Mouse (Mus musculus): ENCODE results near the gene Tnk2. TPM values are rescaled to one million over a fixed set of nuclear protein-coding genes. Genes with fewer than 3 reads are reported as not detected.
A peak's percentile ranks its signal among the peaks of the same experiment; 100 is the strongest.

Tnk2 gene
- polyA plus RNA-seq, 2 experiments, result 3.8 to 15.3 TPM

DNA sequence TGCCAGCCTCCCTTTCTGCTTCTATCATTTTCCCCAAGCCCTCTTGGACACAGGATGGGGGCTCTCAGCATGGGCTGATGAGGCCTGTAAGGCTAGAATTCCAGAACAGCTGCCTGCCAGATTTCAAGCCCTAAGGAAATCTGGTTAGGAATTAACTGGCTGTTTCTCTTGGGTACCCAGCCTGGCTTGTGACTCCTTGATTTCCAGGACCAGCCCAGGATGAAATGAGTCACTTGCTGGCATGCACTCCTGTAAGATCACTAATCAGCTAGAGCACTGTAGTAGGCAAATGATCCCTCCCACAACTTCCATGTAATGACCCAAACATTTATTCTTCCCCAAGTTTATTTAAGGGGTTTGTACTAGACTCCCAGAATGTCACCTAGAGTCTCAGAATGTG, 84.6 kb downstream of the Tnk2 start:
- H3K36me3 ChIP-seq (replicated peaks; ENCODE audit: control insufficient read depth, insufficient read depth, low read depth), result no peaks in the 10 kb centered on the region

GRCm38 (mm10) chr16:32728730-32729129, 85.1 kb downstream of the Tnk2 start:
- ATAC-seq (ENCODE audit: insufficient read depth) (no peak), DNase-seq (ENCODE audit: low read depth in 3 of 3, low spot score in 3 of 3) (peak in 1 of 3 experiments; percentile 10)
- no peak overlapping the region for H3K27ac ChIP-seq
- no peak overlapping the region for H3K9ac ChIP-seq (replicated peaks)
- no peaks in the 10 kb centered on the region; the same call in 1 of the 2 replicates for H3K27me3 ChIP-seq (ENCODE audit: control insufficient read depth, insufficient read depth, low read length)
- 44% methylated on average over 1 of the region's 1 CpGs for WGBS (ENCODE audit: insufficient replicate concordance)
- no peak overlapping the region for H3K4me2 ChIP-seq (ENCODE audit: low read depth)
- H3K36me3 ChIP-seq (replicated peaks; ENCODE audit: control insufficient read depth, insufficient read depth, low read depth), result no peaks in the 10 kb centered on the region
- H3K4me3 ChIP-seq (ENCODE audit: insufficient read depth in 1 of 2, low read depth in 2 of 2, low read length in 2 of 2), result no peak overlapping the region
- no peaks in the 10 kb centered on the region for H3K9me3 ChIP-seq (ENCODE audit: control insufficient read depth, low read length)
- TF ChIP-seq EP300 (IDR thresholded peaks at IDR 0.05; ENCODE audit: low read depth), result no peak
- no peak for TF ChIP-seq CTCF (IDR thresholded peaks at IDR 0.05; ENCODE audit: low read depth)
- H3K4me1 ChIP-seq (replicated peaks; ENCODE audit: control insufficient read depth in 2 of 2, insufficient read depth in 2 of 2, low read length in 1 of 2), result peaks cover 0 to under 1% of the 10 kb centered on the region in 2 experiments; a peak in 2 of 4 replicates

More for the DNA sequence above, 84.6 kb downstream of the Tnk2 start:
- Histone ChIP-seq H3K4me3 (ENCODE audit: insufficient read depth in 1 of 2, low read depth in 2 of 2, low read length in 2 of 2) (no peak overlapping the region), H3K9me3 (ENCODE audit: control insufficient read depth, low read length) (no peaks in the 10 kb centered on the region), H3K27ac (no peak overlapping the region), H3K4me1 (replicated peaks; ENCODE audit: control insufficient read depth in 2 of 2, insufficient read depth in 2 of 2, low read length in 1 of 2) (peaks cover 0 to 5% of the 10 kb centered on the region in 2 experiments; a peak in 2 of 4 replicates), H3K27me3 (ENCODE audit: control insufficient read depth, insufficient read depth, low read length) (no peaks in the 10 kb centered on the region; the same call in 1 of the 2 replicates), H3K9ac (replicated peaks) (no peak overlapping the region), H3K4me2 (ENCODE audit: low read depth) (no peak overlapping the region)
- ATAC-seq (ENCODE audit: insufficient read depth) (no peak), DNase-seq (ENCODE audit: low read depth in 3 of 3, low spot score in 3 of 3) (no peak)
- TF ChIP-seq CTCF (IDR thresholded peaks at IDR 0.05; ENCODE audit: low read depth) (no peak), EP300 (IDR thresholded peaks at IDR 0.05; ENCODE audit: low read depth) (no peak)

Other genes starting within 250 kb of the Tnk2 start
- 0.04 TPM in 1 of 2 replicates, not detected in the other for gene Tm4sf19, start 243.4 kb upstream of the Tnk2 start, polyA plus RNA-seq (2012; rRNA removed)
- gene Tm4sf19, start 243.4 kb upstream of the Tnk2 start, polyA plus RNA-seq (2014; fragmentation: Nextera tagmentation; extraction: Ambion mirVana), result not detected in 2 replicates
- 2.1 and 3.1 TPM in 2 replicates for gene Tctex1d2, start 224.2 kb upstream of the Tnk2 start, polyA plus RNA-seq (2012; rRNA removed)
- gene Tctex1d2, start 224.2 kb upstream of the Tnk2 start, polyA plus RNA-seq (2014; fragmentation: Nextera tagmentation; extraction: Ambion mirVana), result 6.4 and 7.2 TPM in 2 replicates
- gene Pcyt1a, start 213.0 kb upstream of the Tnk2 start, polyA plus RNA-seq (2012; rRNA removed), result 12.8 and 16.3 TPM in 2 replicates
- 40.3 and 41.6 TPM in 2 replicates for gene Pcyt1a, start 213.0 kb upstream of the Tnk2 start, polyA plus RNA-seq (2014; fragmentation: Nextera tagmentation; extraction: Ambion mirVana)
- 0.16 and 0.25 TPM in 2 replicates for gene Slc51a, start 156.0 kb upstream of the Tnk2 start, polyA plus RNA-seq (2012; rRNA removed)
- gene Slc51a, start 156.0 kb upstream of the Tnk2 start, polyA plus RNA-seq (2014; fragmentation: Nextera tagmentation; extraction: Ambion mirVana), result 1.1 and 1.2 TPM in 2 replicates
- not detected in 2 replicates for gene Zdhhc19, start 147.6 kb upstream of the Tnk2 start, polyA plus RNA-seq (2012; rRNA removed)
- not detected in 2 replicates for gene Zdhhc19, start 147.6 kb upstream of the Tnk2 start, polyA plus RNA-seq (2014; fragmentation: Nextera tagmentation; extraction: Ambion mirVana)
- gene Tfrc, start 35.0 kb upstream of the Tnk2 start, polyA plus RNA-seq (2012; rRNA removed), result 157 and 235 TPM in 2 replicates
- 388 and 433 TPM in 2 replicates for gene Tfrc, start 35.0 kb upstream of the Tnk2 start, polyA plus RNA-seq (2014; fragmentation: Nextera tagmentation; extraction: Ambion mirVana)
- gene Muc4, start 92.0 kb downstream of the Tnk2 start, polyA plus RNA-seq (2012; rRNA removed), result 0.63 and 0.71 TPM in 2 replicates
- 0.76 and 0.79 TPM in 2 replicates for gene Muc4, start 92.0 kb downstream of the Tnk2 start, polyA plus RNA-seq (2014; fragmentation: Nextera tagmentation; extraction: Ambion mirVana)
- gene Muc20, start 153.6 kb downstream of the Tnk2 start, polyA plus RNA-seq (2012; rRNA removed), result 0.08 TPM in 1 of 2 replicates, not detected in the other
- 0.17 TPM in 1 of 2 replicates, not detected in the other for gene Muc20, start 153.6 kb downstream of the Tnk2 start, polyA plus RNA-seq (2014; fragmentation: Nextera tagmentation; extraction: Ambion mirVana)
- 0.07 TPM in 1 of 2 replicates, not detected in the other for gene Smbd1, start 166.6 kb downstream of the Tnk2 start, polyA plus RNA-seq (2012; rRNA removed)
- gene Smbd1, start 166.6 kb downstream of the Tnk2 start, polyA plus RNA-seq (2014; fragmentation: Nextera tagmentation; extraction: Ambion mirVana), result not detected in 2 replicates
- gene Fyttd1, start 233.6 kb downstream of the Tnk2 start, polyA plus RNA-seq (2012; rRNA removed), result 5.7 and 9.8 TPM in 2 replicates
- gene Fyttd1, start 233.6 kb downstream of the Tnk2 start, polyA plus RNA-seq (2014; fragmentation: Nextera tagmentation; extraction: Ambion mirVana), result 33.3 and 33.9 TPM in 2 replicates
- 3.9 and 4.2 TPM in 2 replicates for gene Rubcn, start 233.9 kb downstream of the Tnk2 start, polyA plus RNA-seq (2012; rRNA removed)
- 3.1 and 4.3 TPM in 2 replicates for gene Rubcn, start 233.9 kb downstream of the Tnk2 start, polyA plus RNA-seq (2014; fragmentation: Nextera tagmentation; extraction: Ambion mirVana)

Measured in liver, embryonic 14.5 days (tissue).